Mouse (Mus musculus) stomach, embryonic 16.5 days (tissue): ENCODE measurements around the gene Tmem179. TPM values are rescaled to one million over a fixed set of nuclear protein-coding genes. Genes with fewer than 3 reads are reported as not detected.

Experiments
- ATAC-seq: fragments of 200-750 bp; cut with Nextera tagmentation; 2 replicates; pipeline ENCODE4 v1.8.0; 2017; ENCODE audit warnings: moderate number of reproducible peaks, moderate TSS enrichment; ENCODE audit not compliant: insufficient read depth, low FRiP score
- H3K27ac ChIP-seq: fragments of 300-500 bp; sonication (generic); 2 replicates; pipeline ENCODE4 v1.5.1; 2014; ENCODE audit warnings: low read length
- H3K27me3 ChIP-seq: fragments of 300-500 bp; sonication (generic); 2 replicates; pipeline ENCODE4 v1.6.1; 2014; ENCODE audit warnings: low read length, control low read depth, mixed read lengths; ENCODE audit not compliant: control insufficient read depth, insufficient read depth
- H3K36me3 ChIP-seq: fragments of 300-500 bp; sonication (generic); 2 replicates; pipeline ENCODE4 v1.6.1; 2014; ENCODE audit warnings: low read length; ENCODE audit not compliant: control insufficient read depth, insufficient read depth
- H3K4me1 ChIP-seq: fragments of 300-500 bp; sonication (generic); 2 replicates; pipeline ENCODE4 v1.6.1; 2014; ENCODE audit warnings: low read length, control low read depth, mixed read lengths; ENCODE audit not compliant: control insufficient read depth, insufficient read depth
- H3K4me2 ChIP-seq: fragments of 300-500 bp; sonication (generic); 2 replicates; pipeline ENCODE4 v1.6.1; 2014; ENCODE audit warnings: low read depth, low read length, mixed read lengths
- H3K4me3 ChIP-seq: fragments of 300-500 bp; sonication (generic); replicated peaks from 2 replicates; pipeline ENCODE4 v1.5.1; 2014; ENCODE audit warnings: mild to moderate bottlenecking, low read length
- H3K9ac ChIP-seq: fragments of 300-500 bp; sonication (generic); 2 replicates; pipeline ENCODE4 v1.6.1; 2014; ENCODE audit warnings: low read length
- H3K9me3 ChIP-seq: fragments of 300-500 bp; sonication (generic); replicated peaks from 2 replicates; pipeline ENCODE4 v1.6.1; 2016; ENCODE audit warnings: low read length, control low read depth; ENCODE audit not compliant: control insufficient read depth
- WGBS: fragments of 180-500 bp; shearing (Covaris S2); extraction: QIAGEN DNeasy Blood & Tissue Kit; methylation state at CpG from one replicate; pipeline ENCODE4 v1.1.7; 2014; 5-methylcytosine and 5-hydroxymethylcytosine counted together
- polyA plus RNA-seq: library from polyadenylated mRNA; unstranded; fragments of >200 nt; fragmentation: Nextera tagmentation; extraction: Ambion mirVana; gene quantifications from 2 replicates; pipeline ENCODE4 v1.2.1, GENCODE M21; 2015

Tmem179 gene
- polyA plus RNA-seq, 1 experiment from 2014 or later, result 2.4 TPM

DNA sequence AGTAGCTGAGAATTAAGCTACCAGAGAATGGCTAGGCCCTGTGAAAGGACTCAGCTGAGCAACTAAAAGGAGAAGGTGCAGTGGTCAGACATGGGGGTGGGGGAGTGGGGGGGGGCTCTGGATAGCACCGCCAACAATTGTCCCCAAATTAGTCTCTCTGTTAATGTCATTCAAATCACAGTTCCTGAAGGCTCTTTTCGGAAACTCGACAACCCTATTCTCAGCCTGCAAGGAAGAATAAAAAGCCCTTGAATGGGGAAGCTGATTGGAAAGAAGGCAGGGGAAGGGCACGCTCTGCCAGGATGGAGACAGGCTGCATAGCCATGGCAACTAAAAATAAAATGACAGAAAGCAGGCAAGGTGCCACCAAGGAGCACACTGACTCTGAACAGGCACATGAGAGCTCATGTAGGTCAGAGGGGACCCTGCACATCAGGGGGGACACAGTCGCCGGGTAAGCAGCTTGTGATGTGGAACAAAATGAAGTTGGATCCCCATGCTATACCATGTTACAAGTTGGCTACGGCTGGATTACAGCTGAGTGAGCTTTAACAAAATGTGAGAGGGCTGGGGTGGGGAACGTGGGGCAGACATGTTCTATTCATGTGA lies 25.0 kb upstream of the Tmem179 start:
- Histone ChIP-seq H3K4me2 (no peak overlapping the region), H3K4me3 (no peak overlapping the region), H3K9me3 (no peaks in the 10 kb centered on the region), H3K36me3 (no peaks in the 10 kb centered on the region), H3K4me1 (0 out of 2 replicates have a peak, but pooled peaks cover 3% of the 10 kb centered on the region), H3K9ac (no peak overlapping the region), H3K27me3 (no peaks in the 10 kb centered on the region), H3K27ac (no peak overlapping the region)
- no peak for ATAC-seq
- 72% methylated on average over 8 of the region's 8 CpGs for WGBS

DNA sequence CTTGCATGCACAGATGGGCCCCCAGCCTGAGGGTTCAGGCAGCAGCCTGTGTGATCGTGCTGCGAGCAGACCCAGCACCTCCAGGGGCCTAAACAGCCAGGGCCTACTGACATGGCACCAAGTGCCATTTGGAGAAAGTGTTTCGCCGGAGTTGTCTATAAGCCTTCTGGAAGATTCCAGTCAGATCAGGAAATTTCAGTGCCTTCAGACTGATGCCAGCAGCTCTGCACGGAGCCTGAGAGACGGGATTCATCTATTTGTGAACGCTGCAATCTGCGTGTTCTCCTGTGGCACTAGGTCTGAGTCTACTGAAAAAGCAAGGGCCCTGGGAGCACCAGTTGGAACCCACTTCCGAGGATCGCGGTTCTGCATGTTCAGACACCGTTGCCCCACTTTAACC lies 23.8 kb upstream of the Tmem179 start:
- Histone ChIP-seq H3K4me3 (no peak overlapping the region), H3K9ac (no peak overlapping the region), H3K27me3 (no peaks in the 10 kb centered on the region), H3K36me3 (no peaks in the 10 kb centered on the region), H3K9me3 (no peaks in the 10 kb centered on the region), H3K4me1 (0 out of 2 replicates have a peak, but pooled peaks cover 3% of the 10 kb centered on the region), H3K27ac (no peak overlapping the region), H3K4me2 (no peak overlapping the region)
- ATAC-seq, result no peak
- 90% methylated on average over 12 of the region's 12 CpGs for WGBS

GRCm38 (mm10) chr12:112539466-112539965 lies 23.0 kb upstream of the Tmem179 start:
- WGBS, result 80% methylated on average over 7 of the region's 7 CpGs
- H3K27ac ChIP-seq, result no peak overlapping the region
- ATAC-seq, result no peak
- no peak overlapping the region for H3K4me3 ChIP-seq
- no peaks in the 10 kb centered on the region for H3K9me3 ChIP-seq
- H3K36me3 ChIP-seq, result no peaks in the 10 kb centered on the region
- H3K4me2 ChIP-seq, result no peak overlapping the region
- H3K9ac ChIP-seq, result no peak overlapping the region
- H3K27me3 ChIP-seq, result no peaks in the 10 kb centered on the region
- H3K4me1 ChIP-seq, result 0 out of 2 replicates have a peak, but pooled peaks cover 3% of the 10 kb centered on the region

GRCm38 (mm10) chr12:112538356-112538755 lies 21.8 kb upstream of the Tmem179 start:
- H3K4me3 ChIP-seq, result no peak overlapping the region
- 0 out of 2 replicates have a peak, but pooled peaks cover 3% of the 10 kb centered on the region for H3K4me1 ChIP-seq
- H3K27ac ChIP-seq, result no peak overlapping the region
- WGBS, result 72% methylated on average over 9 of the region's 9 CpGs
- H3K9ac ChIP-seq, result no peak overlapping the region
- no peak overlapping the region for H3K4me2 ChIP-seq
- H3K36me3 ChIP-seq, result no peaks in the 10 kb centered on the region
- no peaks in the 10 kb centered on the region for H3K27me3 ChIP-seq
- no peaks in the 10 kb centered on the region for H3K9me3 ChIP-seq
- ATAC-seq, result no peak

DNA sequence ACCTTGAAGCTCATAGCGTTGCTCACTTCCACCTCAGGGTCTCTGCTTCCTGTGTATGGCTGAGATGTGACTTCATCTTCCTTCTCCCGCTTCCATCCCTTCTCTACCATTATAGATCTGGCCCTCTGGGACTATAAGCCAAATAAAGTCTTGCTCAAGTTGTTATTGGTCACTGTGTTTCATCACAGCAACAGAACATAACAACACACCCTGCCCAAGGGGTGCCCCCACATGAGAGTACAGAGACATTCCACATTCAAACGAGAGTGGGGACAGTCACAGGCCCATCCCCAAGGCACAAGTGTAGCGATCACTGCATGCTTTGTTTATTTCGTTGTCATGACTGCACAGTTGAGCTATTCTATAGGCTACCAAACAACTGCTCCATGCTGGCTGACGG lies 20.7 kb upstream of the Tmem179 start:
- no peaks in the 10 kb centered on the region for H3K27me3 ChIP-seq
- no peak for ATAC-seq

GRCm38 (mm10) chr12:112533758-112534157 lies 17.2 kb upstream of the Tmem179 start:
- ATAC-seq, result no peak
- 61% methylated on average over 4 of the region's 4 CpGs for WGBS
- Histone ChIP-seq H3K36me3 (no peaks in the 10 kb centered on the region), H3K9ac (no peak overlapping the region), H3K4me3 (no peak overlapping the region), H3K9me3 (no peaks in the 10 kb centered on the region), H3K27ac (no peak overlapping the region), H3K4me2 (no peak overlapping the region), H3K27me3 (no peaks in the 10 kb centered on the region), H3K4me1 (no peaks in the 10 kb centered on the region)

More for the DNA sequence above, 20.7 kb upstream of the Tmem179 start:
- H3K9ac ChIP-seq, result no peak overlapping the region
- H3K36me3 ChIP-seq, result no peaks in the 10 kb centered on the region
- no peak overlapping the region for H3K4me2 ChIP-seq
- H3K9me3 ChIP-seq, result no peaks in the 10 kb centered on the region
- H3K4me3 ChIP-seq, result no peak overlapping the region
- no peak overlapping the region for H3K27ac ChIP-seq
- no peaks in the 10 kb centered on the region for H3K4me1 ChIP-seq
- WGBS, result 74% methylated on average over 6 of the region's 6 CpGs

- WGBS, result 29% methylated on average over 4 of the region's 4 CpGs
- Histone ChIP-seq H3K36me3 (no peaks in the 10 kb centered on the region), H3K9me3 (no peaks in the 10 kb centered on the region)
These were observed 1.6 kb upstream of the Tmem179 start for GRCm38 (mm10) chr12:112518105-112518504.

DNA sequence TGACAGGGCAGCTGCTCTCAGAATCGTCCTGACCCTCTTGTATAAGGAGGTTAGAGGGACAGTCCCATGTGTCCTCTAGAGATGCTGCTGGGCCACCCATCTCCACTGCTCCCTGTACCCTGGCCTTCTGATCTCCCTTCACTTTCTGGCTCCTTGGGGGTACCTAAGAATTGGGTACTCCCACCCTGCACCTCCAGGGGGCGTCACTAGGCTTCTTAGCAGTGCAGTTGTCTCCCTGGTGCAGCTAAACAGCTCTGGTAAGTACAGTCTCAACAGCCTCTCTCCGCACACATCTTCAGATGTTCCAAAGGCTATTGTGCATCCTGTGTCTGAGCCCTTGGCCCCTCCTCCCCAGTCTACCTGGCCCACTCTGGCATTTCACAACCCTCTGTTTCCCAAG lies 1.6 kb downstream of the Tmem179 start:
- 52% methylated on average over 3 of the region's 3 CpGs for WGBS
- Histone ChIP-seq H3K36me3 (no peaks in the 10 kb centered on the region), H3K9me3 (no peaks in the 10 kb centered on the region), H3K27me3 (peaks cover 20% of the 10 kb centered on the region), H3K9ac (no peak overlapping the region), H3K4me2 (no peak overlapping the region), H3K27ac (no peak overlapping the region), H3K4me3 (no peak overlapping the region), H3K4me1 (peaks cover 5% of the 10 kb centered on the region; the same call in 1 of the 2 replicates)
- no peak for ATAC-seq

More at GRCm38 (mm10) chr12:112518105-112518504, 1.6 kb upstream of the Tmem179 start:
- Histone ChIP-seq H3K4me3 (no peak overlapping the region), H3K9ac (no peak overlapping the region), H3K27ac (peak overlapping the region; percentile 25; the same call in 1 of the 2 replicates), H3K27me3 (no peaks in the 10 kb centered on the region), H3K4me2 (no peak overlapping the region), H3K4me1 (peaks cover 5% of the 10 kb centered on the region; the same call in 1 of the 2 replicates)
- ATAC-seq, result peak; percentile 33; the same call in 1 of the 2 replicates

GRCm38 (mm10) chr12:112510733-112511372 lies 5.7 kb downstream of the Tmem179 start:
- 4% methylated on average over 62 of the region's 62 CpGs for WGBS
- no peak overlapping the region for H3K27ac ChIP-seq
- no peaks in the 10 kb centered on the region for H3K4me1 ChIP-seq
- ATAC-seq, result no peak; the same call in 1 of the 2 replicates
- H3K4me3 ChIP-seq, result peak overlapping the region; percentile 34
- H3K9me3 ChIP-seq, result no peaks in the 10 kb centered on the region
- peak overlapping the region; percentile 55 for H3K4me2 ChIP-seq
- no peaks in the 10 kb centered on the region for H3K36me3 ChIP-seq
- H3K27me3 ChIP-seq, result peaks cover 20% of the 10 kb centered on the region
- no peak overlapping the region for H3K9ac ChIP-seq
